8 mouse cellular contexts compared by ENCODE assay signal in the genomic region with DNA sequence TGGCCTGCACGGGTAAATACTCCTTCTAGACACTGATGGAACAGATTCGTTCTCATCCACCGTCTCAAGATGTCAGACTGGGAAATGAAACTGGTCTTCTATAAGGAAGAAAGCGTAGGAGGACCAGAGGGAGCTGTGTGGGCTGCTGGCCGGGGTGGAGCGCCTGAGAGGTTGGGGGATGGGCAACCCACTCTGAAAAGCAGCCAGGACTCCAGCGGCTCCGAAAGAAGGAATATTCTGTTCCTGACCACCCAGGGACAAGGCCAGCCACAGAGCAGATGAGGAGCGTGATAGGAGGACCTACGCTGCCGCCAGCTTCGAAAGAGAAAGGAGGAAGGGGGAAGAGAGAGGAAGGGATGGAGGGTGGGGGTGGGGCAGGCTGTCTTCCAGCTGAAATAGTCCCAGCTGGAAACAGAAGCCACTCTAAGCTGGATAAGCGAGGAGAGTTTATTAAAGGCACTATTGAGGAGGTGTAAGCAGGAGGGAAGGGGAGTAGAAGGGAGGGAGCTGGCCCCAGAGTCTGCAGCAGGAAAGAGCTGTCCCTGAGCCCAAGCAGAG. TPM values are rescaled to one million over a fixed set of nuclear protein-coding genes. Genes with fewer than 3 reads are reported as not detected.
DNase-seq lines count a peak whose midpoint lies in the region; ATAC-seq lines count a peak whose summit lies in the region.

No protein-coding gene starts in this region.

- no peaks in the 10 kb centered on the region for H3K27me3 ChIP-seq in hindbrain, embryonic 13.5 days
- H3K27me3 ChIP-seq in lung, embryonic 16.5 days (ENCODE audit: control insufficient read depth, insufficient read depth, low read depth, low read length) = no peaks in the 10 kb centered on the region

- WGBS in hindbrain, embryonic 13.5 days = under 1% methylated on average over 13 of the region's 13 CpGs
- WGBS in lung, embryonic 16.5 days = under 1% methylated on average over 13 of the region's 13 CpGs

- peak overlapping the region; percentile 90 for H3K27ac ChIP-seq in hindbrain, embryonic 13.5 days
- peak overlapping the region; percentile 97 for H3K27ac ChIP-seq in lung, embryonic 16.5 days (ENCODE audit: low read length)

- no peaks in the 10 kb centered on the region for H3K9me3 ChIP-seq in hindbrain, embryonic 13.5 days
- H3K9me3 ChIP-seq in lung, embryonic 16.5 days (ENCODE audit: control insufficient read depth, low read length) = no peaks in the 10 kb centered on the region

- H3K36me3 ChIP-seq in hindbrain, embryonic 13.5 days = no peaks in the 10 kb centered on the region
- H3K36me3 ChIP-seq in lung, embryonic 16.5 days (ENCODE audit: control insufficient read depth, insufficient read depth, low read length) = no peaks in the 10 kb centered on the region

- ATAC-seq in hindbrain, embryonic 13.5 days (ENCODE audit: low FRiP score) = peak; percentile 81
- ATAC-seq in lung, embryonic 16.5 days (ENCODE audit: low read depth) = peak; percentile 96
- no peak for ATAC-seq in erythroblast, adult 5-6 weeks (replicated peaks; ENCODE audit: low FRiP score, poor library complexity, severe bottlenecking)

- peaks cover 31% of the 10 kb centered on the region for H3K4me1 ChIP-seq in hindbrain, embryonic 13.5 days (replicated peaks)
- H3K4me1 ChIP-seq in lung, embryonic 16.5 days (replicated peaks; ENCODE audit: control insufficient read depth, insufficient read depth, low read length) = peaks cover 20% of the 10 kb centered on the region

- H3K9ac ChIP-seq in hindbrain, embryonic 13.5 days = peak overlapping the region; percentile 49
- H3K9ac ChIP-seq in lung, embryonic 16.5 days (ENCODE audit: low read length) = peak overlapping the region; percentile 50

- H3K4me3 ChIP-seq in hindbrain, embryonic 13.5 days = peak overlapping the region; percentile 27
- peak overlapping the region; percentile 33 for H3K4me3 ChIP-seq in lung, embryonic 16.5 days (ENCODE audit: low read length)

- DNase-seq in R1 (ENCODE audit: low read depth, low spot score) = peak; percentile 33
- peak; percentile 50 to 85 for DNase-seq in cerebellum, postnatal 4 days (ENCODE audit: low spot score in 2 of 2)
- peak; percentile 78 for DNase-seq in gastrocnemius, adult 18-20 months (ENCODE audit: low spot score)
- DNase-seq in layer of hippocampus, postnatal 14 days (ENCODE audit: low spot score in 2 of 2) = peak; percentile 80 to 89
- DNase-seq in ovary, postnatal 14 days (ENCODE audit: low spot score) = peak; percentile 74

- peak overlapping the region; percentile 51 for H3K4me2 ChIP-seq in hindbrain, embryonic 13.5 days
- H3K4me2 ChIP-seq in lung, embryonic 16.5 days (ENCODE audit: low read depth, low read length) = peak overlapping the region; percentile 60

RNA-seq across cellular contexts. Expression of gene Skor1, which starts 56.7 kb away (rescaled TPM):
- total RNA-seq in gastrocnemius, adult 18-20 months (2021) = under 1 TPM; 0.05 to 0.11 TPM
- 18.5 and 25.5 TPM in 2 replicates for polyA plus RNA-seq in hindbrain, embryonic 13.5 days (2015; fragmentation: Nextera tagmentation; extraction: Ambion mirVana)
- under 1 TPM; 0.09 to 0.57 TPM for total RNA-seq in layer of hippocampus, postnatal 14 days (2021)
- polyA plus RNA-seq in lung, embryonic 16.5 days (2015; fragmentation: Nextera tagmentation; extraction: Ambion mirVana) = 0.09 TPM in 1 of 2 replicates, not detected in the other
- not detected in 2 replicates for total RNA-seq in erythroblast, adult 5-6 weeks (2015; ENCODE audit: low replicate concordance)
- not detected in 2 replicates for total RNA-seq in erythroblast, adult 5-6 weeks (2017; ENCODE audit: low replicate concordance)

Comparison
In these comparisons a context has a peak if more than half of its experiments do, and no peak if none do; other contexts are left out.
1. DNase-seq: peak in every context shown above with its lines; median percentile 84 in layer of hippocampus, postnatal 14 days; 78 in gastrocnemius, adult 18-20 months; 74 in ovary, postnatal 14 days; 68 in cerebellum, postnatal 4 days; 33 in R1.